Mouse (Mus musculus) liver, adult (tissue): ENCODE data around the gene Prc1.

Experiments used
- GATA4 ChIP-seq: IDR thresholded peaks from 2 replicates; pipeline ENCODE4 v1.6.1; 2014; ENCODE audit warnings: mild to moderate bottlenecking, low read length; ENCODE audit not compliant: insufficient replicate concordance

Prc1 gene

GRCm38 (mm10) chr7:80280032-80280431 lies 14.2 kb upstream of the Prc1 start:
- TF ChIP-seq GATA4: no peak

GRCm38 (mm10) chr7:80280998-80281397 lies 13.3 kb upstream of the Prc1 start:
- TF ChIP-seq GATA4: no peak

- no peak for TF ChIP-seq GATA4
These were observed 12.6 kb upstream of the Prc1 start for GRCm38 (mm10) chr7:80281646-80282045.

GRCm38 (mm10) chr7:80283226-80283918 lies 10.9 kb upstream of the Prc1 start:
- no peak for TF ChIP-seq GATA4

GRCm38 (mm10) chr7:80284391-80284790 lies 9.9 kb upstream of the Prc1 start:
- TF ChIP-seq GATA4: no peak

- TF ChIP-seq GATA4: no peak
These were observed 8.5 kb upstream of the Prc1 start for GRCm38 (mm10) chr7:80285725-80286124.

GRCm38 (mm10) chr7:80287736-80288135 lies 6.5 kb upstream of the Prc1 start:
- no peak for TF ChIP-seq GATA4

- TF ChIP-seq GATA4: no peak
These were observed 756 bp downstream of the Prc1 start for GRCm38 (mm10) chr7:80294764-80295648.

- TF ChIP-seq GATA4: no peak
These were observed 2.2 kb downstream of the Prc1 start for GRCm38 (mm10) chr7:80296462-80296861.

GRCm38 (mm10) chr7:80297041-80297440 lies 2.8 kb downstream of the Prc1 start:
- no peak for TF ChIP-seq GATA4

GRCm38 (mm10) chr7:80298754-80299153 lies 4.5 kb downstream of the Prc1 start:
- no peak for TF ChIP-seq GATA4

GRCm38 (mm10) chr7:80299568-80299967 lies 5.3 kb downstream of the Prc1 start:
- TF ChIP-seq GATA4: no peak

GRCm38 (mm10) chr7:80301522-80301921 lies 7.3 kb downstream of the Prc1 start:
- no peak for TF ChIP-seq GATA4

GRCm38 (mm10) chr7:80307766-80308165 lies 13.5 kb downstream of the Prc1 start:
- TF ChIP-seq GATA4: no peak

GRCm38 (mm10) chr7:80310771-80311170 lies 16.5 kb downstream of the Prc1 start:
- TF ChIP-seq GATA4: no peak

- TF ChIP-seq GATA4: no peak
These were observed 21.5 kb downstream of the Prc1 start for GRCm38 (mm10) chr7:80315733-80316132.
